Mouse (Mus musculus): ENCODE results near the gene Gm28374. TPM values are rescaled to one million over a fixed set of nuclear protein-coding genes. Genes with fewer than 3 reads are reported as not detected.
"Not testable (repeated sequence)": the region's sequence is repeated elsewhere in the genome, so short reads cannot be mapped to it uniquely, and the experiment has no call there.

Gene Gm28374
- 0.83 TPM for polyA plus RNA-seq (2021)

- CTCF ChIA-PET, result no interaction called here
- DNase-seq (ENCODE audit: low read depth, low spot score) (no peak), ATAC-seq (no peak)
- no peak for TF ChIP-seq CTCF (IDR thresholded peaks at IDR 0.05)
- in situ Hi-C loops (cut with MboI; ENCODE audit: low pct_unique_long_range_greater_than_20kb), result no loop called here
- POLR2A ChIA-PET, result no interaction called here
- H3K27me3 ChIP-seq, result no peaks in the 10 kb centered on the region
These were observed at the start of gene Gm28374 for GRCm38 (mm10) chr19:6082156-6082555. Gene Gm28374, minus strand, starts transcription at chr19:6082256.

- CTCF ChIA-PET, result interaction anchor here (4.0 kb wide), 1 partner anchor 11 kb away, joined by 14 read pairs; the partner anchor contains the start of genes Arl2 and Batf2
These were observed 48.5 kb upstream of the Gm28374 start for GRCm38 (mm10) chr19:6130414-6131128.

GRCm38 (mm10) chr19:6127760-6128341 lies 45.8 kb upstream of the Gm28374 start, which contains the start of gene Snx15:
Gene Snx15, minus strand, starts transcription at chr19:6128304.
- H3K27me3 ChIP-seq, result no peaks in the 10 kb centered on the region
- no peak for TF ChIP-seq CTCF (IDR thresholded peaks at IDR 0.05)
- CTCF ChIA-PET, result interaction anchor here (0.6 to 3.9 kb wide), 6 partner anchors 14 to 164 kb away, joined by 3 to 19 read pairs (median 3); partner anchors contain the start of genes Arl2 and Batf2
- POLR2A ChIA-PET, result interaction anchor here (0.9 to 1.6 kb wide), 9 partner anchors 10 to 155 kb away, joined by 3 to 4 read pairs (median 3); partner anchors contain the start of genes Arl2, Batf2 and Capn1
- in situ Hi-C loops (cut with MboI; ENCODE audit: low pct_unique_long_range_greater_than_20kb), result loop anchor here (5.0 kb wide), 1 partner anchor 166 kb away; the partner anchor contains the start of gene Pola2
- DNase-seq (ENCODE audit: low read depth, low spot score) (peak; percentile 90), ATAC-seq (peak; percentile 84)

More at GRCm38 (mm10) chr19:6130414-6131128, 48.5 kb upstream of the Gm28374 start:
- in situ Hi-C loops (cut with MboI; ENCODE audit: low pct_unique_long_range_greater_than_20kb); DNase-seq (ENCODE audit: low read depth, low spot score); POLR2A ChIA-PET; ATAC-seq; H3K27me3 ChIP-seq: not testable (repeated sequence)

- ATAC-seq, result no peak
- ChIA-PET POLR2A (interaction anchor here (1.0 to 1.6 kb wide), 7 partner anchors 9 to 154 kb away, joined by 3 to 4 read pairs (median 3); partner anchors contain the start of genes Arl2 and Batf2), CTCF (interaction anchor here (0.6 to 3.9 kb wide), 6 partner anchors 15 to 164 kb away, joined by 3 to 19 read pairs (median 3); partner anchors contain the start of genes Arl2 and Batf2)
- no peak for DNase-seq (ENCODE audit: low read depth, low spot score)
- TF ChIP-seq CTCF (IDR thresholded peaks at IDR 0.05), result no peak
- no peaks in the 10 kb centered on the region for H3K27me3 ChIP-seq
- in situ Hi-C loops (cut with MboI; ENCODE audit: low pct_unique_long_range_greater_than_20kb), result loop anchor here (5.0 kb wide), 1 partner anchor 165 kb away; the partner anchor contains the start of gene Pola2
These were observed 44.9 kb upstream of the Gm28374 start for GRCm38 (mm10) chr19:6126789-6127580.

- POLR2A ChIA-PET, result no interaction called here
- ATAC-seq (no peak), DNase-seq (ENCODE audit: low read depth, low spot score) (no peak)
- CTCF ChIA-PET, result interaction anchor here (3.9 kb wide), 1 partner anchor 15 kb away, joined by 19 read pairs; the partner anchor contains the start of genes Arl2 and Batf2
- peak; percentile 88 for TF ChIP-seq CTCF (IDR thresholded peaks at IDR 0.05)
- no peaks in the 10 kb centered on the region for H3K27me3 ChIP-seq
- in situ Hi-C loops (cut with MboI; ENCODE audit: low pct_unique_long_range_greater_than_20kb), result loop anchor here (5.0 kb wide), 1 partner anchor 164 kb away; the partner anchor contains the start of gene Pola2
These were observed 44.2 kb upstream of the Gm28374 start for GRCm38 (mm10) chr19:6126289-6126688.

GRCm38 (mm10) chr19:6124898-6125297 lies 42.8 kb upstream of the Gm28374 start:
- H3K27me3 ChIP-seq, result no peaks in the 10 kb centered on the region
- no peak for TF ChIP-seq CTCF (IDR thresholded peaks at IDR 0.05)
- ATAC-seq (no peak), DNase-seq (ENCODE audit: low read depth, low spot score) (no peak)
- ChIA-PET POLR2A (interaction anchor here (0.6 to 0.8 kb wide), 2 partner anchors 47 to 169 kb away, joined by 3 read pairs; no protein-coding TSS in a partner anchor), CTCF (interaction anchor here (3.9 kb wide), 1 partner anchor 17 kb away, joined by 19 read pairs; the partner anchor contains the start of genes Arl2 and Batf2)
- in situ Hi-C loops (cut with MboI; ENCODE audit: low pct_unique_long_range_greater_than_20kb), result loop anchor here (5.0 kb wide), 1 partner anchor 163 kb away; the partner anchor contains the start of gene Pola2

- no peak for TF ChIP-seq CTCF (IDR thresholded peaks at IDR 0.05)
- CTCF ChIA-PET, result interaction anchor here (2.0 kb wide), 1 partner anchor 106 kb away, joined by 4 read pairs; no protein-coding TSS in a partner anchor
- no peak for DNase-seq (ENCODE audit: low read depth, low spot score)
- POLR2A ChIA-PET, result no interaction called here
- ATAC-seq, result no peak
- in situ Hi-C loops (cut with MboI; ENCODE audit: low pct_unique_long_range_greater_than_20kb), result no loop called here
- H3K27me3 ChIP-seq, result no peaks in the 10 kb centered on the region
These were observed 41.3 kb upstream of the Gm28374 start for GRCm38 (mm10) chr19:6123330-6123729.

- TF ChIP-seq CTCF (IDR thresholded peaks at IDR 0.05), result no peak
- ChIA-PET CTCF (interaction anchor here (1.2 kb wide), 1 partner anchor 19 kb away, joined by 4 read pairs; the partner anchor contains the start of genes Arl2 and Batf2), POLR2A (no interaction called here)
- H3K27me3 ChIP-seq, result no peaks in the 10 kb centered on the region
- no peak for DNase-seq (ENCODE audit: low read depth, low spot score)
- no peak for ATAC-seq
- in situ Hi-C loops (cut with MboI; ENCODE audit: low pct_unique_long_range_greater_than_20kb), result no loop called here
These were observed 39.7 kb upstream of the Gm28374 start for GRCm38 (mm10) chr19:6121761-6122160.

GRCm38 (mm10) chr19:6118677-6119185 lies 36.7 kb upstream of the Gm28374 start:
- no peak for TF ChIP-seq CTCF (IDR thresholded peaks at IDR 0.05)
- no peaks in the 10 kb centered on the region for H3K27me3 ChIP-seq
- in situ Hi-C loops (cut with MboI; ENCODE audit: low pct_unique_long_range_greater_than_20kb), result no loop called here
- ChIA-PET POLR2A (interaction anchor here (0.6 to 1.5 kb wide), 3 partner anchors 27 to 62 kb away, joined by 3 to 6 read pairs (median 5); partner anchors contain the start of gene Vps51), CTCF (interaction anchor here (0.7 to 1.0 kb wide), 2 partner anchors 22 to 52 kb away, joined by 3 read pairs; no protein-coding TSS in a partner anchor)
- no peak for DNase-seq (ENCODE audit: low read depth, low spot score)
- no peak for ATAC-seq

Data from Patski (cell line).